Mouse (Mus musculus) hindbrain, embryonic 12.5 days (tissue): ENCODE measurements at regions not wholly inside any gene's neighbourhood (a gene's known extent, or its start where the extent isn't known, plus 50 kb on each side); places are given as distances from the start of the nearest gene placed in this dataset.
A peak's percentile ranks its signal among the peaks of the same experiment; 100 is the strongest.

Source experiments
- ATAC-seq: fragments of 200-750 bp; cut with Nextera tagmentation; 2 replicates; pipeline ENCODE4 v1.8.0; 2017; ENCODE audit warnings: moderate TSS enrichment; ENCODE audit not compliant: low FRiP score
- H3K27ac ChIP-seq: fragments of 300-500 bp; sonication (generic); 2 replicates; pipeline ENCODE4 v1.5.1; 2016; ENCODE audit warnings: mild to moderate bottlenecking
- H3K27me3 ChIP-seq: fragments of 300-500 bp; sonication (generic); 2 replicates; pipeline ENCODE4 v1.6.1; 2016; ENCODE audit warnings: mild to moderate bottlenecking
- H3K36me3 ChIP-seq: fragments of 300-500 bp; sonication (generic); 2 replicates; pipeline ENCODE4 v1.6.1; 2016; ENCODE audit warnings: mild to moderate bottlenecking
- H3K4me1 ChIP-seq: fragments of 300-500 bp; sonication (generic); 2 replicates; pipeline ENCODE4 v1.6.1; 2016
- H3K4me2 ChIP-seq: fragments of 300-500 bp; sonication (generic); replicated peaks from 2 replicates; pipeline ENCODE4 v1.6.1; 2016; ENCODE audit warnings: mild to moderate bottlenecking
- H3K4me3 ChIP-seq: fragments of 300-500 bp; sonication (generic); 2 replicates; pipeline ENCODE4 v1.5.1; 2016; ENCODE audit warnings: mild to moderate bottlenecking
- H3K9ac ChIP-seq: fragments of 300-500 bp; sonication (generic); 2 replicates; pipeline ENCODE4 v1.6.1; 2016; ENCODE audit warnings: mild to moderate bottlenecking, moderate library complexity
- H3K9me3 ChIP-seq: fragments of 300-500 bp; sonication (generic); replicated peaks from 2 replicates; pipeline ENCODE4 v1.6.1; 2016; ENCODE audit warnings: mild to moderate bottlenecking
- WGBS: fragments of 180-500 bp; shearing (Covaris S2); methylation state at CpG from one replicate; pipeline ENCODE4 v1.1.7; 2016; 5-methylcytosine and 5-hydroxymethylcytosine counted together

DNA sequence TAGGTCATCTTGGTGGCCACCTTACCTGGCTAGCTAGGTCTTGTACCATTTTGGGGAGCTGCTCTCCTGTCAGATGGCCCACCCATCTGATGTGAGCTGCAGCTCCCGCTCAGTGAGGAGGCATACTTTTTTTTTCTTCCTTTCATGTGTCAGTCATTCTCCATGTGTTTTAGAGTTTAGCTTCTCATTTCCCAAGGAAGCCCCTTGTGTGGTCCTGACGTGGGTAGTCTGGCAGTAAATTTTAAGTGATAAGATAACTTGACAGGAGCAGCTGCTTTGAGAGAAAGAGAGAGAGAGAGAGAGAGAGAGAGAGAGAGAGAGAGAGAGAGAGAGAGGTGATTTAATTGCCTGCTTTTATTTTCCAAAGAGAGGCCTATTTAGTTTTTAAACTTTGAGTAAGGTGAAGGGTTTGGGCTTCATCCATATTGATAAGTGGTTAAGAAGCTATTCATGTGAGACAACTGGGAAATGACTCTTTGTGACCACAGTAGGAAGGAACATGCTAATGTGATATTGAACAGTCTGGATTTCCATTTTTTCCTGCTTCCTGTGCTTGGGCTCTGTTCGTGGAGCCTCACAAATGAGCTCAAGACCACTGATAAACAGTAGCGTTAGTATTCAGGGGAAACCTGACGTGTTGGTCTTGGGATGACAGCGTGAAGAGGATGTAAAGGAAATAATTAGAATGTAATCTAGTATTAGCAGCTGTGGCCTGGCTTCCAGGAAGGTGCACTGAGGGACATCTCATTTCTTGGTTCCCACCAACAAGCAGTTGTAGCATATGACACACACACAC is 92.1 kb downstream of the Dact1 start:
- H3K4me1 ChIP-seq, result peaks cover 4% of the 10 kb centered on the region; the same call in 1 of the 2 replicates
- ATAC-seq, result 0 out of 2 replicates have a peak, but pooled peaks have one; percentile 38
- no peak overlapping the region for H3K4me3 ChIP-seq
- no peaks in the 10 kb centered on the region for H3K36me3 ChIP-seq
- H3K4me2 ChIP-seq, result no peak overlapping the region
- H3K9me3 ChIP-seq, result no peaks in the 10 kb centered on the region
- no peaks in the 10 kb centered on the region for H3K27me3 ChIP-seq
- H3K9ac ChIP-seq, result no peak overlapping the region
- 0 out of 2 replicates have a peak overlapping the region, but pooled peaks have one; percentile 5 for H3K27ac ChIP-seq
- 37% methylated on average over 6 of the region's 6 CpGs for WGBS

DNA sequence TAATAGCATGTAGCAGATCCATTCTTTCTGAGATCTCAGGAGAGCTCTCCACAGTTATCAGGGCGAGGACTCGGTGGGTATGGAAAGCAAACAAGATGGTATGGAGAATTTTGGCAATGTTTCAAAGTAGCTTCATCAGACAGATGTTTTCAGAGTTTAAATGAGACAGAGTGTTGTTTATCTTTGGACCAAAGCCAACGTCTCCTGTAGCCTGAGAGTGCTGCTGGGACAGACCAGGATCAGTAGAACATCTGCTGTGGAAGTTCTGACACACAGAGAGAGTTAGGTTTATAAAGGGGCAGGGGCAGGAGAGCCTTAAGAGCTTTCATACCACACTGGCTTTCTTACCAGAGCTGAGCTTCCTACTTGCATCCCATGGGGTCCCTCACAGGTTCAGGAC is 97.6 kb downstream of the Dact1 start:
- H3K4me3 ChIP-seq, result no peak overlapping the region
- H3K36me3 ChIP-seq, result no peaks in the 10 kb centered on the region
- H3K4me2 ChIP-seq, result no peak overlapping the region
- H3K27me3 ChIP-seq, result no peaks in the 10 kb centered on the region
- no peak for ATAC-seq
- peaks cover 9% of the 10 kb centered on the region; the same call in 1 of the 2 replicates for H3K4me1 ChIP-seq
- no peak overlapping the region for H3K27ac ChIP-seq
- no peaks in the 10 kb centered on the region for H3K9me3 ChIP-seq
- H3K9ac ChIP-seq, result no peak overlapping the region
- 68% methylated on average over 3 of the region's 3 CpGs for WGBS

DNA sequence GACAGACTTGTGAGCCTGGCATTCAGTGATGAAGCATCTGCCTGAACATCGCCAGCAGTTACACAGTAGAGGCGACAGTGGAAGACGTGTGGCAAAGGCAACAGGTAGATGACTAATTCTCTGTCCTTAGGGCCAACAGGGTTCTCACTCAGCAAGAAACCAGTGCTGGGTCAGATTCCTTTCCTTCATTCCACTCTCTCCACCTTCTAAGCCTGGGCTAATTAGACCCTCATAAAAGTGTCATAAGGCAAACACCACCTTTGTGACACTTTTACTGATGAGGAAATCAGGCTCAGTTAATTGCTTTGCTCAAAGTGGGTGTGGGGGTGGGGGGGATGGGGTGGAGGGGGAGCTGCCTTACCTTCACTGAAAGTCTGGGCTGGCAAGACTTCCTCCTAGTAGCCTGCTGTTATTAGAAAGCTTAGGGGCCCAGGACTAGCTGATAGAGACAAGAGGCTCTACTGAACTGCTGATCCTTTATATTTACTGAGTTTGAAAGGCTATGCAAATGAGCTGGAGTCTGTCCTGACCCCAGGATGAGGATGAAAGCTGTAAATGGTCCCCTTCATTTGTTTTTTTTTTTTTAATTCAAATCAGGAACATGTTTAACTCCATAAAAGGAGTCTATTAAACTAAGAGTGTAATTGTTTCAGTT is 98.8 kb downstream of the Dact1 start:
- Histone ChIP-seq H3K9me3 (no peaks in the 10 kb centered on the region), H3K4me2 (no peak overlapping the region), H3K27me3 (no peaks in the 10 kb centered on the region), H3K9ac (no peak overlapping the region), H3K4me3 (no peak overlapping the region), H3K4me1 (peaks cover 13% of the 10 kb centered on the region; the same call in 1 of the 2 replicates), H3K36me3 (no peaks in the 10 kb centered on the region), H3K27ac (no peak overlapping the region)
- no peak for ATAC-seq
- 63% methylated on average over 3 of the region's 3 CpGs for WGBS

DNA sequence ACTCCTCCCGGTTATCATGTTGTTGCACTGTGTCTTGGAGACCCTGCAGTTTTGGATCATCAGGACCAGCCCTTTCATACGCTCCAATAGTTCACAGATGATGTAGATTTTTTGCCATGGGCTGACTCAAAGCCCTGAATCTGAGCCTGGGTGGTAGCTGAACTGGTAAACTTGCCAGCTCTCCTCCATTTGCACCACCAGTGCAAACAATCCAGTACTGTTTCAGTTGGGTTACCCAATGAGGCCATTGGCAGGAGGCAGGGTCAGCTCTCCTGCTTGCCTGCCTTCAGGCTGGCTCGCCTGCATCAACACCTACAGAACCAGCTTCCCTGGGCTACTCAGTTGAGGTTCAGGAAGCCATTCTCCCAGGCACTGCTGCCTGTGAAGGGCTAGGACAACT is 102.6 kb downstream of the Dact1 start:
- H3K4me3 ChIP-seq, result no peak overlapping the region
- ATAC-seq, result no peak
- H3K27me3 ChIP-seq, result no peaks in the 10 kb centered on the region
- H3K4me2 ChIP-seq, result no peak overlapping the region
- H3K9ac ChIP-seq, result no peak overlapping the region
- WGBS, result 79% methylated on average over 3 of the region's 3 CpGs
- no peaks in the 10 kb centered on the region for H3K36me3 ChIP-seq
- no peak overlapping the region for H3K27ac ChIP-seq
- H3K4me1 ChIP-seq, result peaks cover 13% of the 10 kb centered on the region; the same call in 1 of the 2 replicates
- H3K9me3 ChIP-seq, result no peaks in the 10 kb centered on the region

DNA sequence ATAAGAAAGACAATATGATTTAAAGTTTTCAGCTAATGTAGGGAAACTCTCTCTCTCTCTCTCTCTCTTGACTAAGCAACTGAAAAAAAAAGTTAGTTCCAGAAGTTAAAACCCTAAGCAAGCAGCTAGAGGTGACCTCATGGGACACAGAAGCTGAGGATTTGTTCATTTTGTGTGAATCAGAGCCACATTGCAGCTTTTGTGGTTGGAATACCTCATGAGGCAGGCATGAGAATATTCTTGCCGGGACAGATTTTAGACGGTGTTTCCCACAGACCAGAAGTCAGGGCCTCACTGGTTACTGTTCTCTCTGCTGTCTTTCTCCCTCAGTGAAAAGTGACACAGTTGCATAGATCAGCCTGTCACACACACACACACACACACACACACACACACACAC is 107.3 kb downstream of the Dact1 start:
- H3K4me2 ChIP-seq, result no peak overlapping the region
- H3K9me3 ChIP-seq, result no peaks in the 10 kb centered on the region
- no peak overlapping the region for H3K4me3 ChIP-seq
- 0 out of 2 replicates have a peak, but pooled peaks cover 4% of the 10 kb centered on the region for H3K4me1 ChIP-seq
- ATAC-seq, result no peak
- no peak overlapping the region for H3K9ac ChIP-seq
- no peaks in the 10 kb centered on the region for H3K36me3 ChIP-seq
- no peak overlapping the region for H3K27ac ChIP-seq
- WGBS, result 85% methylated on average over 2 of the region's 2 CpGs
- no peaks in the 10 kb centered on the region for H3K27me3 ChIP-seq

DNA sequence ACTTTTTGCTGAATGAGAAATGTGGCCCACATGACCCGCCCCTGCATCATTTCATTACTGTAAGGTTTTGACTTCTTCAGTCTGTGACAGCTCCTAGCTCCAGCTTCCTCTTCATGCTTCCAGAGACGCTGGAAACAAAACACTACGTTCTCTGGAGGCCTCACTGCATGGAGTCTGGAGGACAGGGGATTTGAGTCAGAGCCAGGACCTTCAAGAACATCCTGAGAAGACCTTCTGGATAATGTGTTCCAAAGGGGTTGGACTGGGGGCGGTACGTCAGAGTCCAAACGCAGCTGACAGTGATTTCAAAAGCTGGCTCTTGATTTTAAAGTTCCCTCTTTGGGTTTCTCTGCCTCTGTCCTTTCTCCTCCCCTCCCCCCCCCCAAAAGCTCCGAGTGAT is 108.5 kb downstream of the Dact1 start:
- no peaks in the 10 kb centered on the region for H3K4me1 ChIP-seq
- ATAC-seq, result no peak
- WGBS, result 62% methylated on average over 7 of the region's 7 CpGs
- no peak overlapping the region for H3K9ac ChIP-seq
- no peak overlapping the region for H3K27ac ChIP-seq
- H3K27me3 ChIP-seq, result no peaks in the 10 kb centered on the region
- no peak overlapping the region for H3K4me2 ChIP-seq
- no peak overlapping the region for H3K4me3 ChIP-seq
- H3K36me3 ChIP-seq, result no peaks in the 10 kb centered on the region
- H3K9me3 ChIP-seq, result no peaks in the 10 kb centered on the region

DNA sequence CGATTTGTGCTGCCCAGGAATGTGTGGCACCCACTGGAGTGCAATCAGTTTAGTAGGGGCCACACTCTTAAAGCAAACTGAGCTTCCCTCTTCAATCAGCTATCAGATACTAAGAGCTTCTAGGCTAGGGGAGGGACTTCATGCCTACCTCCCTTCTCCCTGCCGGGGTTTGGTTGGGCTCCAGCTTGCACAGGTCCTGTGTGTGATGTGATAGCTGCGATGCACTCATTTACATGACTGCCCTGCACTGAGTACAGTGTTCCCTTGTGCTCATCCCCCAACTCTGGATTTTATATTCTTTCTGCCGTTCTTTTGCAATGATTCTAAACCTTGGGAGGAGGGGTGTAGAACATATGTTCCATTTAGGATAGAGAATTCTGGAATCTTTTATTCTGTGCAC is 109.5 kb downstream of the Dact1 start:
- Histone ChIP-seq H3K27me3 (no peaks in the 10 kb centered on the region), H3K4me3 (no peak overlapping the region), H3K9ac (no peak overlapping the region), H3K4me2 (no peak overlapping the region), H3K36me3 (no peaks in the 10 kb centered on the region), H3K4me1 (no peaks in the 10 kb centered on the region), H3K27ac (no peak overlapping the region), H3K9me3 (no peaks in the 10 kb centered on the region)
- no peak for ATAC-seq
- 79% methylated on average over 4 of the region's 4 CpGs for WGBS

DNA sequence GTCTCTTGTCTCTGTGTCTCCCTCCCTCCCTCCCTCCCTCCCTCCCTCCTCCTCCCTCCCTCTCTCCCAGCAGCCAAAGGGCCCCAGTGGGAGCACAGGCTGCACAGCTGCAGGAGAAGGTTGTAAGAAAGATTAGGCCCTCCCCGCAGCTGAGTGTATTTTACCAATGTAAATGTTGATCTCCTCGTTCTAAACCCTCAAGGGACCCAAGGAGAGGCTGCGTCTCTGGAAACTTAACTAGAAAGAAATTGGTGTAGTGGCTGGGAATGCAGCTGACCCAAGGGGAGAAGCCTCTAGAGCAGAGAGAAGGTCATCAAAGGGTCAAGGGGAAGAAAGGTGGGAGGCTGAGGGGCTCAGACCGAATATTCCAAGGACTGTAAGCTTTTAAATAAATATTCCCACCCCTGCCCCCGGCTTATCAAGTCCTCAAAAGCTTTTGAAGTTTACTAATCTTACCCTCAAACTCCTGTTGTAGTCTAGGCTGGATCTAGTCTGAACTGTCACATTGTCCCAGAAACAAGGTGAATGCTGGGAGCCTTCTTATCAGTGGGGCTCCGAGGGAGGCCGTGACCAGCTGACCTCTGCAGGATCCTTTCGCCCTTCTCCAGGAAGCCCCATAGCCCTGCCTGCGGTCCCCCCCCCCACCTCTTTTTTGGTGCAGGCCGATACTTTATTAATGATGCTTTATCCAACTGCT is 116.5 kb downstream of the Dact1 start:
- Histone ChIP-seq H3K27me3 (no peaks in the 10 kb centered on the region), H3K4me1 (peaks cover 32% of the 10 kb centered on the region), H3K4me2 (no peak overlapping the region), H3K9ac (no peak overlapping the region), H3K9me3 (no peaks in the 10 kb centered on the region), H3K27ac (0 out of 2 replicates have a peak overlapping the region, but pooled peaks have one; percentile 23), H3K4me3 (no peak overlapping the region), H3K36me3 (no peaks in the 10 kb centered on the region)
- no peak for ATAC-seq
- 26% methylated on average over 10 of the region's 10 CpGs for WGBS

DNA sequence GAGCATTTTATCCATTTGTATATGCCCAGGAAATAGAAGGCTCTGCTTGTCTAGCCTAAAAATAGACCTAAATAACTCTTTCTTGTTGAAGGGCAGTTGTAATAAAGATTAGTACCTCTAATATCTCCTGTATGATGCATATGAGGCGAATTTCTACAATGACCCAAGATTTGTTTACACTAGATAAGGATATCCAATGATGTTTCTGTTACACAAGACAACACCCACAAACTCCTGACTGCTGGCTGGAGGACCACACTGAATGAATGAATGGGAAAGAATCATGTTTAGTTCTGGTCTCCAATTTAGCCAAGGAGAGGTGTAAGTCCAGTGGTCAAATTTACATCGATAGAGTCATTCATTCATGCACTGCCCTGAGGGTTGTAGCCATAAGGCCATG is 118.3 kb downstream of the Dact1 start:
- no peak overlapping the region for H3K4me3 ChIP-seq
- no peak overlapping the region for H3K4me2 ChIP-seq
- no peaks in the 10 kb centered on the region for H3K9me3 ChIP-seq
- no peak overlapping the region for H3K9ac ChIP-seq
- H3K27ac ChIP-seq, result no peak overlapping the region
- H3K27me3 ChIP-seq, result no peaks in the 10 kb centered on the region
- H3K36me3 ChIP-seq, result no peaks in the 10 kb centered on the region
- H3K4me1 ChIP-seq, result peaks cover 34% of the 10 kb centered on the region
- ATAC-seq, result no peak
- 90% methylated on average over 2 of the region's 2 CpGs for WGBS

DNA sequence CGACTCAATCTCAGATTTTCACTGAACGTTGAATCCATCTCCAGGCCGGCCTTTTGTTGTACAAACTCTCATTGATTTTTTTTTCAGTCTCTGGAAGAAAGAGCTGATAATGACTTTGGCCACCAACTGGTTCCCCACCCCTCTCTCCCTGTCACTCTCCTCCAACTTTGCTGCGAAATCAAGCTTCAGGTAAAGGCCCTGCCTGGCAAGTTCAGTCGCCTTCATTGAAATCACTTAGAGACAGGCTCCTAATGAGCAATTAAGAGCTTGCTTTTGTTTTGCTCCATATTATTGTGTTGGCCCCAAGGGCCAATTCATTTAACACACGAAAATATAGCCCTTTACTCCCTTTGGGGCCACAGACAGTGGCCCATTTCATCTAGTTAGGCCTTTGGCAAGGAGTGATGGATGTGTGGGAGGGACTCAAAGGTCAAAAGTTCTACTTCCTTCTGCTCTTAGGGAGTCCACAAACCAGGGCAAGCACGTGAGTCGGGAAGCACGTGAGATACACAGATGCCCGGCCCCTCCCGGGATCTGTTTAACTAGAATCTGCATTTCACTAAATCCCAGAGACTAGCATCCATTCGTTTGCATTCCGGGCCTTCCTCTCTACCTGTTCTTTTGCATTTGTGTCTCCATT is 120.0 kb downstream of the Dact1 start:
- peak; percentile 64 for ATAC-seq
- Histone ChIP-seq H3K27ac (peak overlapping the region; percentile 49), H3K36me3 (no peaks in the 10 kb centered on the region), H3K9me3 (no peaks in the 10 kb centered on the region), H3K4me2 (no peak overlapping the region), H3K4me1 (peaks cover 48% of the 10 kb centered on the region), H3K9ac (no peak overlapping the region), H3K4me3 (no peak overlapping the region), H3K27me3 (no peaks in the 10 kb centered on the region)
- WGBS, result 22% methylated on average over 13 of the region's 13 CpGs

DNA sequence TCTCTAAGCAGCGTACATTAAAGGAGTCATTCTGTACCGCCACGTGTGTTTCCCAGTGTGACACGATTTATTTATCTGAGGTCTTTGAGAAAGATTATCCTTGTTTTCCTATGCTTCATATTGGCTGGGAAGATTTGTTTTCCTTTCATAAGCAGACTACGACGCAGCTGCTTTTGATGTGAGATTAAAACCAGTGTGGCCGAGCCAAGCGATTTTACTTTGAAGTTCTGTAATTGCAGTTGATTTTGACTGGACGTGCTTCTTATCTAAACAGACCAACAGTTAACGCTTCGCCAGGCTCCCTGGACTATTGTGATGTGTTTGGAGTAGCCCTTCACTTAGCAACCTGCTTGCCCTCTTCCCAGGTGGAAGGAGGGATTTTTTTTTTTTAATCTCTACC is 120.6 kb downstream of the Dact1 start:
- no peaks in the 10 kb centered on the region for H3K27me3 ChIP-seq
- 41% methylated on average over 11 of the region's 11 CpGs for WGBS
- ATAC-seq, result no peak
- 0 out of 2 replicates have a peak overlapping the region, but pooled peaks have one; percentile 49 for H3K27ac ChIP-seq
- no peak overlapping the region for H3K4me2 ChIP-seq
- H3K9me3 ChIP-seq, result no peaks in the 10 kb centered on the region
- no peaks in the 10 kb centered on the region for H3K36me3 ChIP-seq
- H3K4me1 ChIP-seq, result peaks cover 52% of the 10 kb centered on the region
- H3K9ac ChIP-seq, result no peak overlapping the region
- H3K4me3 ChIP-seq, result no peak overlapping the region

DNA sequence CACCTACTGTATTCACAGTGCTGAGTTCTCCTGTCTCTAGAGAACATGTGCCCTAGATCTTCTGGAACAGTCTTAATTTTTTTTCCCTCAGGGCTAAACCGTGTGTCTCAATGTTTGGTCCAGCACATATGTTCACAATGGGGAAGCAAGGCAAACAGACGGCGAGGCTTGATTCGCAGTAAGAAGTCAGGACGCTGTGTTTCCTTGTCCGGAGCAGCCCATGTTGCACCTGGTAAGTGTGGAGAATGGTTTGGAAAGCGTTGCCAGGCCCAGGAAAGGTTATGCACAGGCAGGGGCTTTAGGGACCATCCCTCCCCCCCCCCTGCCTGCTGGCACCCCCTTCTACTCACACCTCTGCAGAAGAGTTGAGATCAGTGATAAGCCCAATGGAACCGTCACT is 121.4 kb downstream of the Dact1 start:
- no peaks in the 10 kb centered on the region for H3K9me3 ChIP-seq
- 63% methylated on average over 8 of the region's 8 CpGs for WGBS
- H3K4me3 ChIP-seq, result no peak overlapping the region
- no peaks in the 10 kb centered on the region for H3K36me3 ChIP-seq
- H3K27me3 ChIP-seq, result no peaks in the 10 kb centered on the region; the same call in 1 of the 2 replicates
- H3K9ac ChIP-seq, result no peak overlapping the region
- no peak for ATAC-seq
- H3K27ac ChIP-seq, result no peak overlapping the region
- H3K4me1 ChIP-seq, result peaks cover 49% of the 10 kb centered on the region
- no peak overlapping the region for H3K4me2 ChIP-seq
